23 mouse cellular contexts compared by ENCODE assay signal in the genomic region with DNA sequence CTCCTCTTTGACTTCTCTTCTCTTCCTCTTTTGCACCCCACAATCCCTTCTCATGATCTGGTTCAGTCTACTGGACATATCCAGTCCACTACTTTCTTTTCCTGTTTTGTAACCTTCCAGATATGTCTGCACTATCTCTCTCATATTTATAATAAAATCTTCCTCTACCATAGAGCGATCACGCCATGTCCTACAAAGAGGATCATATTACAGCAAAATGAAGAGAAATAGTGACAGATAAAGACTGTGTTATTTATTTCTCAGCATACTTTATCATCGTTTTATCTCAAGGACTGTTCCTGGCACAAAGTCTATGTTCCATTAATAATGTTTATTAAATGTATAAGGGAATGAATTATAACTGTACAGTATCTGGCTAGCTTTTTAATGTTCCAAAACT.
"Had no signal": no experiment of that assay in that cellular context is flagged by ENCODE, and none has a peak within 500 bp of the region (broad histone marks: within the 10 kb centered on the region; RNA-seq: fewer than 3 reads in every experiment).

No protein-coding gene starts in this region.

- DNase-seq: gastrocnemius, postnatal 14 days; gastrocnemius, postnatal 36 days; heart, adult 11 months; heart, adult 2 months; heart, postnatal 14 days; heart, postnatal 36 days; kidney, adult 11 months; kidney, adult 2 months; kidney, adult 9 months; kidney, postnatal 14 days; kidney, postnatal 36 days; layer of hippocampus, adult 9-11 months; layer of hippocampus, postnatal 36 days; left cerebral cortex, postnatal 4 days had no signal

- H3K4me2 ChIP-seq: heart, embryonic 11.5 days; heart, embryonic 13.5 days; heart, embryonic 15.5 days; hindbrain, embryonic 13.5 days; hindbrain, embryonic 15.5 days; limb, embryonic 13.5 days; limb, embryonic 15.5 days; liver, embryonic 12.5 days had no signal

- H3K4me3 ChIP-seq: heart, adult 2 months; heart, embryonic 13.5 days; heart, embryonic 15.5 days; hindbrain, embryonic 13.5 days; hindbrain, embryonic 15.5 days; limb, embryonic 13.5 days; limb, embryonic 15.5 days; liver, embryonic 12.5 days had no signal

- H3K9me3 ChIP-seq: heart, embryonic 13.5 days; heart, embryonic 15.5 days; hindbrain, embryonic 13.5 days; hindbrain, embryonic 15.5 days; limb, embryonic 13.5 days; limb, embryonic 15.5 days; liver, embryonic 12.5 days had no signal

- H3K36me3 ChIP-seq: heart, embryonic 13.5 days; heart, embryonic 15.5 days; hindbrain, embryonic 13.5 days; hindbrain, embryonic 15.5 days; limb, embryonic 13.5 days; limb, embryonic 15.5 days; liver, embryonic 12.5 days had no signal

- ATAC-seq: hindbrain, postnatal 0 days; liver, embryonic 12.5 days had no signal

- H3K4me1 ChIP-seq: heart, embryonic 13.5 days; heart, embryonic 15.5 days; hindbrain, embryonic 13.5 days; hindbrain, embryonic 15.5 days; limb, embryonic 13.5 days; limb, embryonic 15.5 days; liver, embryonic 12.5 days had no signal

- H3K27ac ChIP-seq: heart, adult 2 months; heart, embryonic 13.5 days; heart, embryonic 15.5 days; hindbrain, embryonic 13.5 days; hindbrain, embryonic 15.5 days; hindbrain, postnatal 0 days; limb, embryonic 13.5 days; limb, embryonic 15.5 days; liver, embryonic 12.5 days had no signal

- H3K27me3 ChIP-seq: heart, embryonic 13.5 days; heart, embryonic 15.5 days; hindbrain, embryonic 13.5 days; hindbrain, embryonic 15.5 days; limb, embryonic 13.5 days; limb, embryonic 15.5 days; liver, embryonic 12.5 days had no signal

- H3K9ac ChIP-seq: heart, embryonic 13.5 days; heart, embryonic 15.5 days; hindbrain, embryonic 13.5 days; hindbrain, embryonic 15.5 days; limb, embryonic 13.5 days; limb, embryonic 15.5 days; liver, embryonic 12.5 days had no signal
